Mouse (Mus musculus) skeletal muscle tissue, adult 2 months (tissue): Measurements from ENCODE around the gene Lcn9.

Experiments
- DNase-seq: peaks from one replicate; pipeline ENCODE4 v3.0.0-alpha.2; 2012; ENCODE audit warnings: low read depth, low spot score

Gene Lcn9

DNA sequence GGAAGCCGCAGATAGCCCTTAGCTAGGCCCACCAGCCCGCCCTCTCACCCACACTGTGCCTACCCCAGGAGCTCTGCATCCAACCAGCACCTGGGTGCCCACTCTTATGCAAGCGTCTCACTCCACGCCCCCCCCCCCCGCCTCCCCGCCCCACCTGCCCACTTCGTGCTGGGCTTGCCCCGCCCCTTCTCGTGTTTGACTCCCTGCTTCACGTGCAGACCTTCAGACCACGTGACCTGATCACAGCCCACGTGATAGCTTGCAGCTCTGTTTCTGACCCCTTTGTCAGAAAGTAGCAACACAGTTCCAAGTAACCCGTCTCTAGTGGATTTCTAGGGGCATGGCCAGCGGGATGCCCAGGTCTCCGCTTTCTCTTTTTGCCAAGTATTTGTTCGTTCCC is 24.3 kb downstream of the Lcn9 start, which contains the start of gene Sohlh1:
Gene Sohlh1 (minus strand): TSS at position 23 of the 400 bp plus-strand sequence.
- DNase-seq: no peak

DNA sequence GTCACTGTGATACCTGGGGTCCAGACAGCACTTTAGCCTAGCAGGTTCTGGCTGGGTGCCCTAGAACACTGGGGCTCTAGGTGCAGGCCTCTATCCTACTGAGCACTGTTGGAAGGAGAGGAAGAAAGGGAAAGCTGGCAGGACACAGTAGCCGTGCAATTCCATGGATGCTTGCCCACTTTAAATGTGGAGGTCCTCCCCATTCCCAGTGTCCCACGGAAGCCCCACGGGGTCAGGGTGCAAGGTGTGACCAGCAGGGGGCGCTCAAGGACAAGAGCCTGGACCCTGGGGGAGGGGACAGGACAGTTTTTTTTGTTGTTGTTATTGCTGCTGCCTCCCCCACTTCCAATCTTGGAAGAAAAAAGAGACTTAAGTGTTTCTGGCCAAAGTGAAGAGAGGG is 27.4 kb downstream of the Lcn9 start:
- peak; percentile 17 for DNase-seq

DNA sequence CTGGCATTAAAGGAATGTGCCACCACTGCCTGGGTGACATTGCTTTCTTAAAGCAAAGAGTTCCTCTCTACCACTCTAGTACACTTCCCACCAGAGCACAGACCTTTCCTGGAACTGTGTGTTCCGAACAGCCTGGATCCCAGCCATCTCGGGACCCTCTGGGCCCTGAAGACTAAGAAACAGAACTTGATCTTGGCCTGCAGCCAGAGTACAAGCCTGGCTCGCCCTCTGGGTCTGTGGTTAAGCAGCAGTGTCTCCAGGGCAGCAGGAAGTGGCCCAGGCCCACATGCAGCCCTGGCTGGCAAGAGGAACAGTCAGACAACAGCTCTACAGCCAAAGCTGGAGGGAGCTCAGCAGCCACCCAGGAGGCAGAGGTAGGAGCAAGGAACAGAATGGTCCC is 29.7 kb downstream of the Lcn9 start:
- peak; percentile 36 for DNase-seq

DNA sequence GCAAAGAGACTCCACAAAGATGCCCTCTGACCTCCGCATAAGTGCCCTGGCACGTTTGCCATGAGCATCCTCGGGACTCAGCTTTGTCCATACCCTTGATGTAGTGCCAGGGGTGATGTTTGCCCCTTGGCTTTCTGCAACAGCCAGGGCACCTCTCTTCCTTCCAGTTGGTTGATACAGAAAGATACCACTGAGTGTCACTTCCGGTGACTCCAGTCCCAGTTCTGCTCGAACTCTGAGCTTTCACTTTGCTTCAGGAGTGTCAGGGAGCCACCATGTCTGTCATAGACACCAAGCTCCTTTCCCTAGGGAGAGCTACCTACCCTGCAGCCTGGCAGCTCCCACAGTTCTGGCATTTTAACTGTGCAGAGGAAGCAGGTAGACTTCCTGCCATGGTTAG is 31.0 kb downstream of the Lcn9 start:
- no peak for DNase-seq

DNA sequence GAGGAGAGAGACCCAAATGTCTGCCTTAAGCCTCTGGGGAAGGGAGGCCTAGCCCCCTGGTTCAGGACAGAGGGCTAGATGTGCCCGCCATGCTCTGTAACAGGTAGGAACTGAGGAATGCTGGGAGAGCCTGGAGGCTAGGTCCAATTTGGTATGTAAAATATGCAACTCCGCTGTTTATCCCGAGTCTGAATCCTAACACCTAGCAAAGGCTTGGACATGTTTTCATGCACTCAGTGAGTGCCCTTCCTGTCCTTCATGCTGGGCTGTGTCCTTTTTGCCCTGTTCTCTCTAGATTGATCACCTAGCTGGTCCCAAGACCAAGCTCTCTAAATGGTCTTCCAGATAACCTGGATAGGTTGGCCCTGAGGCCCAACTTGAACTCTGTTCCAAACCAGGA is 36.9 kb downstream of the Lcn9 start:
- no peak for DNase-seq

DNA sequence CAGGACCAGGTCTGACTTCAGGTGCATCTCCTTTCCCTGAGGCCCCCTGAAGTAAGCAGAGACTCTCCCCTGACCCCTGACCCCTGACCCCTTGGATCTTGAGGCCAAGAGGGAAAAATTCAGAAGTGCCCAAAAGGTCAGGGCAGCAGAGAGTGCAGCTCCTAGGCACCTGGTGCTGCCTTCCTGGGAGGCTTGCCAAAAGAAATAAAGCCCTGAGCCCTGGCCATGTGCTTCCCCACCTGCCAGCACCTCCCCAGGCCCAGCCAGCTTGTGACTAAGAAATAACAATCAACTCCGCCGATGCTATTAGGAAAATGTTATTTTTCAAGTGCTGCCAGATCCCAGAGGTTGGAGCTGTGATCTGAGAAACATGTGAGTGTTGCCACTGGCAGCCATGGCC is 39.1 kb downstream of the Lcn9 start:
- no peak for DNase-seq

DNA sequence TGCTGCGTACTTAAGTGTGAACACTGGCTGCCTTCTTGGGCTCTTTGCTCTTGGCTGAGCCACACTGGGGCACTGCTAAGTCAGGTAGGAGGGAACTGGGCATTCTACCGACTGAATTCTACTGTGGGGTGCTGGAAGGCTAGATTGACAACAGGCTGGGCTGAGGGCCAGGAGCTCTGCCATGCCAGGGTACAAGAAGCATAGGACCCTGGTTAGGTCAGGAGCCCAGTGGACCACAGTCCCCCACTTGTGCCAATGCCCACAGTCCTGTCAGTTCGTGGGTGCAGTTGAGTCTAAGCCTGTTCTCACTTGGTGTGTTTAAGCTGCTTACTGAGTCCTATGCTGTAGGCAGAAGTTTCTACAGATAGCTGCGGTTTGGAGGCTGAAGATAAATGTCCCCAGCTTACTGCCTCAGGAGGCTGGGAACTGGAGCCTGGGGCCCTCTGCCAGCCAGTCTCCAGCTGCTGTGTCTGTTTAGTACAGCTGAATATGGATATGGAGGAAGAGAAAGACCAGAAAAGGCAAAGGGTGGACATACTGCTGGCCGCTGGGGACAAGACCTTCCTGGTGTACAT is 39.8 kb downstream of the Lcn9 start:
- DNase-seq: no peak

DNA sequence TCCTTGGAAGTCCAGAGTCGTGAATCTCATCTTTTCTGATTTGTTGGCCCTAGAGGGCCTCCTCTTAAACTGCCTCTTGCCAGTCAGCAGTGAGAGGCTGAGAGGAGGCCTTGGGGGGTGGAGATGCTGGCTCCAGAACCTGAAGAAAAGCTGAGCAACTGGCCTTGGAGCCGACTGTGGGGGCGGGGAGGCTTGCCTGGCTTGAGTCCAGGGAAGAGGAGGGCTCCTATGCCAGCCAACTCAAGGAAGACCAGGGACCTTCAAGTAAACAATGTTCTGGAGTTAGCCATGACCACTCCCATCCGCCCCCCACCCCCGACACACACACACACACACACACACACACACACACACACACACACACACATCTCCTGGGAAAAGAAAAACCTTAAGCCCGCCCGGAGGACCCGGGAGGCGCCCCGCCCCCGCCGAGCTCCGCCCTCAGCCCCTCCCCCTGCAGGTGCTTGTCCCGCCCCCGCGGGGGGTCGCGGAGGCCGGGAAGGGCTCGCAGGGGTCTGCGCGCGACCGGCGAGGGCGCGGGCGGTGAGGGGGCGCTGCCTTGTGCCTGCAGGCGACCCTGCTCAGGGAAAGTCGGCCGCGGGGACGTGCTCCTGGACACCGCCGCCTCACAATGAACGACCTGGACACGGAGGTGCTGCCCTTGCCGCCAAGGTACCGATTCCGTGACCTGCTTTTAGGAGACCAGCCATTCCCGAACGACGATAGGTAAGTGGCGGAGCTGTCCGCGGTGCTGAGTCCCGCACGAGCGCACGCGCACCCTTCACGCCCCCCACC is 40.6 kb downstream of the Lcn9 start, which contains the start of gene Kcnt1:
Gene Kcnt1 (plus strand): TSS at position 398 of the 795 bp plus-strand sequence.
- DNase-seq: no peak

DNA sequence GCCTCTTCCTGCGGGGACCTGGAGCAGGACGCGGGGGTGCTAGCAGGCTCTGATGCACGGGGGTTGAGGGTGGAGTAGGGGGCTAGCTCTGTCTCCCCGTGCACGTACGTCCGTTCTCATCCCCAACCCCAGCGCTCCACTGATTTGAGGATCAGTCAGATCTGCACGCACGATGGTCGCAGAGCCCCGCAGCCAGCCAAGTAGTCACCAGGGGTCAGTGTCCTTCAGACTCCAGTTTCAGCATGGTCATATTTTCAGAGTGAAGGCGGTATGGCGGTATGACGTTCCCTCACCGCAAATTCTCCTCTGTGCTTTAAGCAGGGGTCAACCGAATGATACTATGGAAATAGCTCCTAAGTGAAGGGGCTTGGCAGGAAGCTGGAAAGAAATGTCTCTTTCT is 41.3 kb downstream of the Lcn9 start:
- no peak for DNase-seq

DNA sequence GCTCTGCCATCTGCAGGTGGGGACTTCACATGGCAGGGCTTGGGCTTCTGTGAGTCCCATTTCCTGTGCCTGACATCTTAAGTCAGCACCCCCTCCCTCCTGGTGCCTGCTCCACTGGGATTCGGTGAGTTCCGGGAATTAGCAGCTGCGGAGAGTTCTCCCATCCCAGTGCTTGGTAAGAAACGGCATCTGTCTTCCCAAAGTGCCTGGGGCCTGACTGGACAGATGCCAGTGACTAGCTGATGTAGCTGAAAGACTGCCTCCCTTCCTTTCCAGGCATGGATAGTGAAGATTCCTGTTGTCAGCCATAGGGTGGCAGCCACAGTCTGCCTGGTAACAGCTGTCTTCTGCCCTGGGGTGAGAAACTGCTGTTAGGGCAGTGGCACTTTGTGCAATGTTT is 42.5 kb downstream of the Lcn9 start:
- no peak for DNase-seq

DNA sequence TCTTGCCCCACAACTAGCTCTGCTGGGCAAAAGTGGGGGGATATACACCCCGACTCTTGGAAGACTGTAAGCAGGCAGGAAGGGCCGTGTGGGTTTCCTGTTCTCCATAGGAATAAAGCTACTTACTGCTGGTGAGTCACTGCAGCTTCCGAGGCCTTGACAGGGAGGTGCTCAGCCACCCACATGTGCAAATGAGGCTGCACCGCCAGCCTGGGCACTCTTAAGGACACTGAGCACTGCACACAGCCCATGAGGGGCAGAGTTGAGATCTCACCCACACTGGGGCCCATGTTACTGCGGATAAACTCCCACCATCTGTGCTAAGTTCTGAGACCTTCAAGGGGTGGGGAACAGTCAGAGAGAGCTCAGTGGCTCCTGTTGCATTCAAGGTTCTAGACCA is 43.7 kb downstream of the Lcn9 start:
- no peak for DNase-seq
